ENCODE assay signal across 27 mouse cellular contexts in genomic region chr4:21307476-21308011, GRCm38 (mm10).
"Had no signal": no experiment of that assay in that cellular context is flagged by ENCODE, and none has a peak within 500 bp of the region (broad histone marks: within the 10 kb centered on the region; RNA-seq: fewer than 3 reads in every experiment).

No protein-coding gene starts in this region.

- H3K36me3 ChIP-seq: heart, embryonic 13.5 days; heart, embryonic 15.5 days; hindbrain, embryonic 13.5 days; kidney, embryonic 15.5 days; limb, embryonic 13.5 days; limb, embryonic 15.5 days; liver, embryonic 12.5 days had no signal

- H3K27me3 ChIP-seq: heart, embryonic 13.5 days; heart, embryonic 15.5 days; hindbrain, embryonic 13.5 days; kidney, embryonic 15.5 days; limb, embryonic 13.5 days; limb, embryonic 15.5 days; liver, embryonic 12.5 days had no signal

- DNase-seq: gastrocnemius, adult 2 months; gastrocnemius, postnatal 10 days; gastrocnemius, postnatal 25 days; heart, adult 11 months; heart, adult 2 months; heart, postnatal 14 days; heart, postnatal 36 days; kidney, adult 11 months; kidney, adult 2 months; kidney, adult 9 months; kidney, postnatal 14 days; kidney, postnatal 36 days; layer of hippocampus, adult 9-11 months; layer of hippocampus, postnatal 36 days; left cerebral cortex, postnatal 4 days had no signal

- H3K4me3 ChIP-seq: gastrocnemius, adult 2 months; heart, adult 2 months; heart, embryonic 13.5 days; heart, embryonic 15.5 days; hindbrain, embryonic 13.5 days; kidney, embryonic 15.5 days; limb, embryonic 13.5 days; limb, embryonic 15.5 days; liver, embryonic 12.5 days had no signal

- H3K4me1 ChIP-seq: heart, embryonic 13.5 days; heart, embryonic 15.5 days; hindbrain, embryonic 13.5 days; kidney, embryonic 15.5 days; limb, embryonic 13.5 days; limb, embryonic 15.5 days; liver, embryonic 12.5 days had no signal

- H3K9me3 ChIP-seq: heart, embryonic 13.5 days; heart, embryonic 15.5 days; hindbrain, embryonic 13.5 days; kidney, embryonic 15.5 days; limb, embryonic 13.5 days; limb, embryonic 15.5 days; liver, embryonic 12.5 days had no signal

- H3K4me2 ChIP-seq: heart, embryonic 11.5 days; heart, embryonic 13.5 days; heart, embryonic 15.5 days; hindbrain, embryonic 13.5 days; kidney, embryonic 15.5 days; limb, embryonic 13.5 days; limb, embryonic 15.5 days; liver, embryonic 12.5 days had no signal

- H3K27ac ChIP-seq: gastrocnemius, adult 2 months; heart, adult 2 months; heart, embryonic 13.5 days; heart, embryonic 15.5 days; hindbrain, embryonic 13.5 days; kidney, embryonic 15.5 days; kidney, postnatal 0 days; limb, embryonic 13.5 days; limb, embryonic 15.5 days; liver, embryonic 12.5 days; liver, embryonic 14.5 days had no signal

- ATAC-seq: hindbrain, embryonic 16.5 days; intestine, embryonic 16.5 days; liver, embryonic 12.5 days had no signal

- H3K9ac ChIP-seq: heart, embryonic 13.5 days; heart, embryonic 15.5 days; hindbrain, embryonic 13.5 days; kidney, embryonic 15.5 days; limb, embryonic 13.5 days; limb, embryonic 15.5 days; liver, embryonic 12.5 days; liver, embryonic 14.5 days had no signal
